26 mouse cellular contexts compared by ENCODE assay signal in the genomic region with DNA sequence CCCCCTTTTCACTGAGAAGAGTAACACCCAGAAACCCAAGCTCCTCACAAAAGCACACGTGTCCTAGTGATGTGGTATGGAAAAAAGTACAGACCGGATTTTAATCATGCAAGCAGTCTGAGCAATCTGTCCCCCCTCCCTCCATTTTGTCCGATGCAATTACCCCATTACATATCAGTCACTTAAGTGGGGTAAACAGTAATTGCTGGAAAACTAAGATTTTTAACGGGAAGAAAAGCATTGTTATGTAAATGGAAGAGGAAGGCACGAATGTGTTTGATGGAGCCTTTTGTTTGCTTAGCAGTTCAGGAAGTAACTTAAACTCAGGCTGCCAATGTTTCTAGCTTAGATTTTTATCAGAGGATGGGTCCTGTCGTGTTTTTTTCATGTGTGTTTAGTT.
DNase-seq lines count a peak whose midpoint lies in the region; ATAC-seq and TF ChIP-seq lines count a peak whose summit lies in the region.
"Had no signal": no experiment of that assay in that cellular context is flagged by ENCODE, and none has a peak within 500 bp of the region (broad histone marks: within the 10 kb centered on the region; RNA-seq: fewer than 3 reads in every experiment).

No protein-coding gene starts in this region.

- DNase-seq in forebrain, embryonic 11.5 days (ENCODE audit: low spot score): no peak
- no peak for DNase-seq in lung, postnatal 0 days (ENCODE audit: low spot score)
- no peak for DNase-seq in lung, postnatal 36 days
- peak; percentile 23 for DNase-seq in retina, postnatal 1 day
- no peak for DNase-seq in retina, embryonic 14.5 days (ENCODE audit: low spot score)
- DNase-seq in left cerebral cortex, adult 2 months (ENCODE audit: extremely low spot score in 1 of 2, low spot score in 2 of 2): no peak
- DNase-seq in heart, adult 9 months (ENCODE audit: low spot score in 2 of 2): no peak
- DNase-seq: adrenal gland, postnatal 25 days; cerebellum, adult 18-20 months; cerebellum, postnatal 14 days; gastrocnemius, postnatal 10 days; heart, postnatal 14 days; kidney, adult 9 months; kidney, postnatal 14 days; lung, postnatal 4 days; right cerebral cortex, adult 18-20 months; spleen, adult 18-20 months; thymus, postnatal 14 days had no signal

- 6% methylated on average over 6 of the region's 6 CpGs for WGBS in forebrain, embryonic 13.5 days
- 24% methylated on average over 6 of the region's 6 CpGs for WGBS in forebrain, embryonic 11.5 days
- 24% methylated on average over 6 of the region's 6 CpGs for WGBS in lung, postnatal 0 days

- TF ChIP-seq EP300 in lung, postnatal 0 days (IDR thresholded peaks at IDR 0.05): no peak

- H3K36me3 ChIP-seq in forebrain, embryonic 13.5 days (ENCODE audit: poor library complexity, severe bottlenecking): no peaks in the 10 kb centered on the region
- no peaks in the 10 kb centered on the region for H3K36me3 ChIP-seq in forebrain, embryonic 11.5 days (ENCODE audit: control insufficient read depth, insufficient read depth, low read length)
- H3K36me3 ChIP-seq in lung, postnatal 0 days (ENCODE audit: insufficient read depth, low read length): no peaks in the 10 kb centered on the region
- H3K36me3 ChIP-seq: limb, embryonic 13.5 days; lung, embryonic 15.5 days; neural tube, embryonic 15.5 days had no signal

- H3K27ac ChIP-seq in forebrain, embryonic 13.5 days: no peak overlapping the region
- no peak overlapping the region for H3K27ac ChIP-seq in forebrain, embryonic 11.5 days (ENCODE audit: low read depth, low read length)
- no peak overlapping the region for H3K27ac ChIP-seq in lung, postnatal 0 days (ENCODE audit: low read length)
- no peak overlapping the region for H3K27ac ChIP-seq in left cerebral cortex, adult 2 months
- H3K27ac ChIP-seq: layer of hippocampus, adult 2 months; limb, embryonic 13.5 days; lung, embryonic 15.5 days; neural tube, embryonic 15.5 days had no signal

- peaks cover 24% of the 10 kb centered on the region for H3K4me1 ChIP-seq in forebrain, embryonic 13.5 days
- peaks cover 5% of the 10 kb centered on the region; the same call in 1 of the 2 replicates for H3K4me1 ChIP-seq in forebrain, embryonic 11.5 days (replicated peaks; ENCODE audit: control insufficient read depth, insufficient read depth, low read length)
- H3K4me1 ChIP-seq in lung, postnatal 0 days (ENCODE audit: insufficient read depth, low read depth, low read length): 0 out of 2 replicates have a peak, but pooled peaks cover 3% of the 10 kb centered on the region
- H3K4me1 ChIP-seq: megakaryocyte, embryonic 14.5 days had no signal

- no peak for TF ChIP-seq CTCF in lung, postnatal 0 days (IDR thresholded peaks at IDR 0.05)
- no peak for TF ChIP-seq CTCF in left cerebral cortex, adult 2 months (IDR thresholded peaks at IDR 0.05)

- intact Hi-C loops in left cerebral cortex, adult 2 months (cut with DNase I): no loop called here

- no peak overlapping the region for H3K4me3 ChIP-seq in forebrain, embryonic 13.5 days
- H3K4me3 ChIP-seq in forebrain, embryonic 11.5 days (ENCODE audit: low read depth, low read length): no peak overlapping the region
- no peak overlapping the region for H3K4me3 ChIP-seq in lung, postnatal 0 days (ENCODE audit: low read depth, low read length)
- H3K4me3 ChIP-seq in left cerebral cortex, adult 2 months: no peak overlapping the region
- H3K4me3 ChIP-seq: layer of hippocampus, adult 2 months; limb, embryonic 13.5 days; megakaryocyte, embryonic 14.5 days; neural tube, embryonic 15.5 days had no signal

- H3K9ac ChIP-seq in forebrain, embryonic 13.5 days: no peak overlapping the region
- no peak overlapping the region for H3K9ac ChIP-seq in forebrain, embryonic 11.5 days (ENCODE audit: low read length)
- no peak overlapping the region for H3K9ac ChIP-seq in lung, postnatal 0 days (replicated peaks; ENCODE audit: low read depth)
- H3K9ac ChIP-seq: limb, embryonic 13.5 days; lung, embryonic 15.5 days; neural tube, embryonic 15.5 days had no signal

- peak overlapping the region; percentile 36 for H3K4me2 ChIP-seq in forebrain, embryonic 13.5 days
- H3K4me2 ChIP-seq in forebrain, embryonic 11.5 days (ENCODE audit: low read depth, low read length, severe bottlenecking): no peak overlapping the region
- 0 out of 2 replicates have a peak overlapping the region, but pooled peaks have one; percentile 39 for H3K4me2 ChIP-seq in lung, postnatal 0 days (replicated peaks; ENCODE audit: low read depth, low read length)
- H3K4me2 ChIP-seq: limb, embryonic 13.5 days; liver, embryonic 11.5 days; neural tube, embryonic 15.5 days had no signal

- H3K27me3 ChIP-seq in forebrain, embryonic 13.5 days: no peaks in the 10 kb centered on the region
- no peaks in the 10 kb centered on the region for H3K27me3 ChIP-seq in forebrain, embryonic 11.5 days (ENCODE audit: control insufficient read depth, insufficient read depth, low read length)
- H3K27me3 ChIP-seq in lung, postnatal 0 days (replicated peaks; ENCODE audit: insufficient read depth, low read length): no peaks in the 10 kb centered on the region
- H3K27me3 ChIP-seq: limb, embryonic 13.5 days; lung, embryonic 15.5 days; megakaryocyte, embryonic 14.5 days; neural tube, embryonic 15.5 days had no signal

- ATAC-seq in forebrain, embryonic 13.5 days: peak; percentile 65; the same call in 1 of the 2 replicates
- ATAC-seq in forebrain, embryonic 11.5 days (replicated peaks; ENCODE audit: low FRiP score): no peak
- no peak for ATAC-seq in lung, postnatal 0 days
- ATAC-seq: intestine, postnatal 0 days had no signal

- H3K9me3 ChIP-seq in forebrain, embryonic 13.5 days (replicated peaks): no peaks in the 10 kb centered on the region
- no peaks in the 10 kb centered on the region for H3K9me3 ChIP-seq in forebrain, embryonic 11.5 days (ENCODE audit: control insufficient read depth, low read length)
- no peaks in the 10 kb centered on the region for H3K9me3 ChIP-seq in lung, postnatal 0 days (ENCODE audit: low read length)
- H3K9me3 ChIP-seq: limb, embryonic 13.5 days; lung, embryonic 15.5 days; neural tube, embryonic 15.5 days had no signal
